Mouse (Mus musculus) lung, postnatal 14 days (tissue): ENCODE data around the gene 4933406M09Rik.

ENCODE experiments used
- DNase-seq: peaks from one replicate; pipeline ENCODE4 v3.0.0; 2021

4933406M09Rik gene

GRCm38 (mm10) chr1:134381795-134382625 lies 3.7 kb upstream of the 4933406M09Rik start:
- peak; percentile 9 for DNase-seq

DNA sequence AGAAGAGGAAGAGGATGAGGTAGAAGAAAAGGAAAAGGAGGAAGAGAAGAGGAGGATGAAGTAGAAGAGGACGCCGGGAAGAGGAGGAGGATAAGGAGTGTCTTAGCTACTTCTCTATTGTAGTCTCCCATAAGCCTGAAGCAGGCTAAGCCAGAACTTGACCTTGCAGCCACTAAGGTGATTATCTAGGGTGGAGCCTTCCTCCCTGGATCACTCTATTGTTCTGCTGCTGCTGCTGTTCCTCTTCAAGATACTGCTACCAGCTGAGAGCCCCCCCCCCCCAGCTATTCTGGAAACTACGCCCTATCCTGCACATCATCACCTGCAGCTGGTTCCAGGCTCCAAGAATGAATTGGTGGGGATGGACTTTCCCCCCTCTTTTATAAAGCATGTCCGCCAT lies 1.2 kb upstream of the 4933406M09Rik start:
- no peak for DNase-seq

DNA sequence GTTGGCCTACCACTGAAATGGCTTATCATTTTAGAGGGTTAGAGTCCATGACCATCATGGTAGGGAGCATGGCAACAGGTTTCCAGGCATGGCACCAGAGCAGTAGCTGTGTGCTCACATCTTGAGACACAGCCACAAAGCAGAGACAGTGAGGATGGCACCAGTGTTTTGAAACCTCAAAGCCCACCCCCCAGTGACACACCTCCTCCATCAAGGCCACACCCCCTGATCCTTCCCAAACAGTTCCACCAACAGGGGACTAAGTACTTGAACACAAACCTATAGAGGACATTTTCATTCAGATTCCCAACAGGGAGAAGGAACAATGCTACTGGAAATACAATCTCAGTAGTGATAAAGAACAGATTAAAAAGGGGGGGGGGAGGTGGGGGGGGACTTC lies 564 bp upstream of the 4933406M09Rik start:
- DNase-seq = no peak

DNA sequence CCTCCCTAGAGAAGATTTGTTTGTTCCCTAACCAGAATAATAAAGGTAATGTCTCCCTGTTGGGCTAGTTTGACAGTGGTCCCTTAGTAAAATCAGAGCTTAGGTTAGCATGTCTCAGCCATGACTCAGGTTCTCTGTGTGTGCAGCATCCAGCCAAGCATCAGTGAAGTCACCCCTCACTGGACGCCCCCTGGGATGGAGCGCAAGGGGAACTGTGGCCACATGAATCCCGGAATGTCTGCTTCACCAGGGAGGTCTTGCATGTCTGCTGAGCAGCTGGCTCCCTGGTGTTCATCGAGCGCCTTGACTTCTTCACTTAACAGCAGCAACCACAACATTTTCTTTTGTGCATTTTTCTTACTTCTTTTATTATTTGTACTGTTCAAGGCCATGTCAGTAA lies 8.1 kb downstream of the 4933406M09Rik start:
- no peak for DNase-seq

GRCm38 (mm10) chr1:134398210-134398609 lies 12.5 kb downstream of the 4933406M09Rik start:
- no peak for DNase-seq

GRCm38 (mm10) chr1:134399735-134400134 lies 14.0 kb downstream of the 4933406M09Rik start:
- no peak for DNase-seq

DNA sequence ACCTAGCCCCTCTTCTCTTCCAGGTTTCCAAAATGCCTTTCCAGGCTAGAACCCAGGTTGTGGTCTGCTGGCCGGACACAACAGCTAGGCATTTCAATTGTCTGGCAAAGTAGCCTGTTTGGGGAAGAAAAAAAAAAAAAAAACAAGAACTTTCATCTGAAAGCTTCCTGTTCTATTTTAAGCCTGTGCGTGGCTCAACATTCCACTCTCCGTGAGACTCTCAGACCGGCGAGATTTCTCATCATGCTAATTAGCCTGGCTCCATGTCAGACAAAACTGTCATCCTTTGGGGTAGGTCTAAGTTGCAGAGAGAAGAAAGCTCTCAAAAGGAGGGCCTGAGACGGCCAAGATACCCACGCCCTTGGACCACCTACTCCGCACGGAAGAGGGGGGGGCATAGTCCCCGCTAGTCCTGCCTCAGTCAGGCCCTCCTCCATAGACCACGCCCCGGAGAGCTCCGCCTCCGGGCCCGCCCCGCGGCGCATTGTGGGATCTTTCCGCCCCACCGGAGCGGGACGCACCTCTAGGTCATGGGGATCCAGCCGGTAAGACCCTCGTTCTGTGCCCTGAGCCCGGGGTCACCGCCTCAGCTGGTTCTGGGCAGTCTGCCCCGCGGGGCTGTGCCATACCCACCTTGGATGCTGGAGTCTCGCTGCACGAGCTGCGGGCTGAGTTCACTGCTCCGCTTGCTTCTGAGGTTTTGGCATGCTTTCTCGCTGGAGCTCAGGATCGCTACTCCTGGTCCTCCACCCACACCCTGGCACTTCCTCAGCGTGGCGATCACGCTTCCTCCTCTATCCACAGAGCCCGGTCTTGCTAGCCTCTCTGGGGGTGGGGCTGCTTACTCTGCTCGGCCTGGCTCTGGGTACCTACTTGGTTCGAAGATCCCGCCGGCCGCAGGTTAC lies 20.0 kb downstream of the 4933406M09Rik start, which contains the start of gene Cyb5r1:
Gene Cyb5r1, plus strand, starts transcription at position 51 of the 905 bp plus-strand sequence.
- peak; percentile 79 for DNase-seq

GRCm38 (mm10) chr1:134406414-134406771 lies 20.7 kb downstream of the 4933406M09Rik start:
- DNase-seq = no peak

DNA sequence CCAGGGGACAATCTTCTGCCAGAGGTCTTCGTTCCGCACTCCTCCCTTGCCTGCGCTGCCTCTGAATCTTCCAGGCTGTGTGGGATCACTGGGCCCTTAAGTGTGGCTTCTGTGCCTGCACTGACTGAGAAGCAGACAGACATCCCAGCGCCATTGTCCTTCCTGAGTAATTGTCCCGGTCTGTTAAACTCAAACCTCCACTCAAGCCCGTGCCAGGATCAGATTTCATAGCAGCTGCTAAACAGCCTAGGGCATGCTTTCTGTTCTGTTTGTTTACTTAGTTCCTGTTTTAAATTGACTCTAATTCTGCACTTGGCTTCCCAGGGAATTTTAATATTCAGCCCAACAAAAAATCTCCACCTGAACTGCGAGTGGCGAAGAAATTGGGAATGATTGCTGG lies 22.3 kb downstream of the 4933406M09Rik start:
- DNase-seq = no peak

DNA sequence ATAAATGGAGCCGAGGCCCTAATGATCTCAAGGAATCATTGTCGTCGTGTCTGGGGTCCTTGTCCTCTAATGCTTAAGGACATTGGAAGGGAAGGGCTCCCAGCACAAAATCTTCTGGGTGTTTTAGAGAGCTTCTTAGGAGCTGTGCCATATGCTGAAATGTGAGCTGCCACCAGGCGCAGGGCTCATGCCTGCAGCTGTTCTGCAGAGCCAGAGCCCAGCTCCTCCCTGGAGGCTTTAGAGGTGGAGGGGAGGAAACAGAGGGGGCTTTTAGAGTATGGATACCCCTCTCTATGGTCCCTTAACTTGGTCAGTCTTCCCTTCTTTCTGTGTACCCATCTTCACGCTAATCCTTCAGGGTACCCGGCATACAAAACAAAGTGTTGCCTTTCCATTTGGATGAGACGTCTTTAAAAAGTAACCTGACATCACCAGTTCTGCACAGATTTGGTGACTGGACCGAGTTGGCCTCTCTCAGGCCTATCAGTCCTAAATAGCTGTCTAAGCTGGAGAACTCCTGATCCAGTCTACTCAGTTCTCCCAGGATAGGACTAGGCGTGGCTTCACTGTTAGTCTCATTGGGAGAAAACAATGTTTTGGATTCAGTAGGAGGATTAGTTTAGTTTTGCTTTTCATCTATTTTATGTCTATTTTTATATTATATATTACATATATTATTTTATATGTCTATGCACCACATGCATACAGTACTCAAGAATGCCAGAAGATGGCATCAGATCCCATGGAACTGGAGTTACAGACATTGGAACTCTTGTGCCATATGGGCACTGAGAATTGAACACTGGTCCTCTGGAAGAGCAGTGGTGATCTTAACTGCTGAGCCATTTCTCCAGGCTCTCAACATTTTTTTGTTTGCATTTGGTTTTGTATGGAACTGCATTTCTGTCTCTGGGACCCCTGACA lies 26.2 kb downstream of the 4933406M09Rik start:
- no peak for DNase-seq

DNA sequence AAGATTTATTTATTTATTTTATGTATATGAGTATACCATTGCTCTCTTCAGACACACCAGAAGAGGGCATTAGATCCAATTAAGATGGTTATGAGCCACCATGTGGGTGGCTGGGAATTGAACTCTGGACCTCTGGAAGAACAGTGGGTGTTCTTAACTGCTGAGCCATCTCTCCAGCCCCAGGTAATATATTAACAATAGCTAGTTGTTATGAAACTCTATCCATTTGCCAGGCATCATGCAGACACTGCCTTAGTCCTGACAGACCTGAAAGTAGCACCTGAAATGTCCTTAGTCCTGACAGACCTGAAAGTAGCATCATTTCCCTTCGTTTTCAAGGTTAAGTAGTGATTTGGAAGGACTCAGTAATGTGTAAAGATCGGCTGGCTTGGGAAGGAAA lies 28.3 kb downstream of the 4933406M09Rik start:
- no peak for DNase-seq

GRCm38 (mm10) chr1:134414501-134415167 lies 28.9 kb downstream of the 4933406M09Rik start:
- no peak for DNase-seq

- DNase-seq = peak; percentile 97
These were observed 29.6 kb downstream of the 4933406M09Rik start, which contains the start of gene Adipor1 for GRCm38 (mm10) chr1:134415168-134415831. Adipor1 (plus strand) TSS chr1:134415378.

- no peak for DNase-seq
These were observed 32.8 kb downstream of the 4933406M09Rik start for GRCm38 (mm10) chr1:134418414-134418975.

- no peak for DNase-seq
These were observed 33.4 kb downstream of the 4933406M09Rik start for GRCm38 (mm10) chr1:134419176-134419575.

- no peak for DNase-seq
These were observed 34.2 kb downstream of the 4933406M09Rik start for GRCm38 (mm10) chr1:134419751-134420458.

DNA sequence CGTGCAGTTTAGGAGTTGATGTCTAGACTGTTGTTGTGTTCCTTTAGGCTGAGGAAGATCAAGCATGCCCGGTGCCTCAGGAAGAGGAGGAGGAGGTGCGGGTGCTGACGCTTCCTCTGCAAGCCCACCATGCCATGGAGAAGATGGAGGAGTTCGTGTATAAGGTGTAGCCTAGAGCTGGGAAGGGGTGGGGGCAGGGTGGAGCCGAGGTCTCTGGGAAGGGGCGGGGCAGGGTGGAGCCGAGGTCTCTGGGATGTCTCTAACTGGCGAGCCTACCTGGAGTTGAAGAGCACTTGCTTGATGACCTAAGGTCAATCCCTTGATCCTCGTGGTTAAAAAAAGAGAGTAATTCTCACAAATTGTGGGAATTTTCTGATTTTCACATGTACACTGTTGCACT lies 38.2 kb downstream of the 4933406M09Rik start:
- no peak for DNase-seq

GRCm38 (mm10) chr1:134426289-134426688 lies 40.5 kb downstream of the 4933406M09Rik start:
- DNase-seq = no peak

- no peak for DNase-seq
These were observed 47.3 kb downstream of the 4933406M09Rik start for GRCm38 (mm10) chr1:134433002-134433401.

GRCm38 (mm10) chr1:134433473-134433872 lies 47.7 kb downstream of the 4933406M09Rik start:
- DNase-seq = no peak
